Mouse (Mus musculus) adipocyte (in vitro differentiated cells): ENCODE data around the gene Mob2.

Experiments
- DNase-seq: peaks from one replicate; pipeline ENCODE4 v3.0.0-alpha.2; 2016; ENCODE audit warnings: low spot score

The Mob2 gene

DNA sequence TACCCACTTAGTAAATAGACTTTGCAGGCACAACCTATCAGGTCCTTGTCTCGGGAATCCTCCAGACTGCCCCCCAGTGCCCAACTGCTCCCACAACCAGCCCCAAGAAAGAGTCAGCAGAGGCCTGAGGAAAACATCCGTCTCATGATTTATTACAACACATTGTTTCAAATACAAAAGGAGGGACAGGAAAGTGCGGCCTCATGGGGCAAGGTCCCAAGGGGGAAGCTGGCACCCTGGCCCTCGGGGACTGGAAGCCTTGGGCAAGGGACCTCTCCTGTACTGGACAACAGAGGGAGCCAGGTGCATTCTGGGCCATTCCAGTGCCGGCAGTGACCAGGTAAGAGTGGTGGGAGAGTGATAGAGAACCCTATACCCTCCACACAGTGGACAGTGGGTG is 18.5 kb upstream of the Mob2 start:
- no peak for DNase-seq

DNA sequence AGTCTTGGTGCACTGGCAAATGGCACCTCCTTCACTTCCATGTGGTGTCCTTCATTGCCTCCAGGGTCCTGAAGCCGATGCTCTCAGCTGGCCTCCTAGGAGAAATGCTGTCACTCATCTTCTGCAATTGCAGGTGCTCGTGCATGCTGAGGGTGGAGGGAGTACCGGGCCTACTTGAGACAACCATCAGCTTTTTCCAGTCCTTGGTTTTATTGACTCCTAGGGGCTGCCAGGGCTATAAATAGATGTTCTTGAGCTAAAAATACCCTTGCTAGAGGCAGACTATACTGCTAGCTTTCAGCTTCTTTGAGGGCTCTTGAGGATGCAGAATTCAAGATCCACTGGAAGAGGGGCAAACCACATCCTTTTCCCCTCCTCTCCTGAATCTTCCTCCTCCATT is 16.3 kb upstream of the Mob2 start:
- DNase-seq = no peak

DNA sequence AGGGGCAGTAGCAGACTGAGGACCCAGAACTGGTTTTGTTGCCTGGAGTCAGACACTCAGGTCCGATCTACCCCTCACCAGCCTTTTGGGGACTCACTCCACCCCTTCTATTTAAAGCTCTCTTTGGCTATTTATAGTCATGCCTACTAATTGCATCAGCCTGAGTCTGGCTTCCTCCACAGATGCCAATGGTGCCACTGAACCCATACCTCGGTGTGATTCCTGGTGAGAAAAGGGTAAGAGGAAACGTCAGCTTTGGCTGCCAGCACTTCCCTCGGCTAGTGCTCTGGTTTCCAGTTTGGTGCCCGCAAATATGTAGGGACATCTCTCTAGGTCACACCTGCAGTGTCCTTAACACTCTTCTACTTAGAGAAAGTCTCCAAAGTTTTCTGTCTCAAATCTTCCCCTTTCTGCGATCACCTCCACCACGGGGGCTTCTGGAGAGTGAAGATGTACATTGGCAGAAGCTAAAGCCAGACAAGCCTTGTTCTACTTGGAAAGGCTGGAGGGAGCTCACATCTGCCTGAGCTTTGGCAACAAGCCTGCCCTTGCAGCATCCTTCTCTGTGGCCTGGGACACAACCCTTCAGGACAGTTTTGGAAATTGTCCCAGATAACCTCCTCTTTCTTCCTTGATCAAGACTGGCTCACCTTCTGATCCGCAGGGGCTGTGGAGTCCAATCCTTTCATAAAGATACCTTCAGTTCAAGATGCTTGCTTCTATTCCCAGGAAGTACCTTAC is 13.5 kb upstream of the Mob2 start:
- no peak for DNase-seq

DNA sequence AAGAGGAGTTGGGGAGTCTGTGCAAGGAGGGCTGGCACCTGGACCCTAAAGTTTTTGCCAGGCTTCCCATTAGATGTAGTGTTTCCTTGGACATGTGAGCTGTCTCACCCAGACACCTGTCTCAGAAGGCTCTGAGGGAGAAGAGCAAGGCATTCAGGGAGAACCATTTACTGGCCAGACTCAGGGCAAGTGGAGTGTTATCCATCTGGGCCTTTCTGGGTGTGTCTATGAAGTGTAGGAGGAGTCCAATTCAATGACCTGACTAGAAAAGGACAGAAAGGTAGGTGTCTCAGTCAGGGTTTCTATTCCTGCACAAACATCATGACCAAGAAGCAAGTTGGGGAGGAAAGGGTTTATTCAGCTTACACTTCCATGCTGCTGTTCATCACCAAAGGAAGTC is 10.9 kb upstream of the Mob2 start:
- DNase-seq = no peak

DNA sequence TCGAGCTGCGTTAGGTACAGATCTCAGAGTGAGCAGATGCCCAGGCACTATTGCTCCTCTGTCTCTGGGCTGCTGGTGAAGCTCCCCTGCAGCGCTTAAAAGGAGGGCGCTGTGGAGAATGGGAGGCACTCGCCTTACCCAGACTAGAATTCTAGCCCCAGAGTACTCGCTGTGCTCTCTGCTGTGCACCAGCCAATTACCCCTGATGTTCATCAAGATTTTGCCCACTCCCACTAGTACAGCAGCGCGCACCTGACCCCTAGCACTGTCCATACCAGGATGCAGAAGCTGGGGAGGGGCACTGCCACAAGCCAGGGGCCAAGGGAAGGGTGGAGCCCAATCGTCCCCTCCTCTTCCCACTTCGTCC is 10.3 kb upstream of the Mob2 start:
- DNase-seq = no peak

DNA sequence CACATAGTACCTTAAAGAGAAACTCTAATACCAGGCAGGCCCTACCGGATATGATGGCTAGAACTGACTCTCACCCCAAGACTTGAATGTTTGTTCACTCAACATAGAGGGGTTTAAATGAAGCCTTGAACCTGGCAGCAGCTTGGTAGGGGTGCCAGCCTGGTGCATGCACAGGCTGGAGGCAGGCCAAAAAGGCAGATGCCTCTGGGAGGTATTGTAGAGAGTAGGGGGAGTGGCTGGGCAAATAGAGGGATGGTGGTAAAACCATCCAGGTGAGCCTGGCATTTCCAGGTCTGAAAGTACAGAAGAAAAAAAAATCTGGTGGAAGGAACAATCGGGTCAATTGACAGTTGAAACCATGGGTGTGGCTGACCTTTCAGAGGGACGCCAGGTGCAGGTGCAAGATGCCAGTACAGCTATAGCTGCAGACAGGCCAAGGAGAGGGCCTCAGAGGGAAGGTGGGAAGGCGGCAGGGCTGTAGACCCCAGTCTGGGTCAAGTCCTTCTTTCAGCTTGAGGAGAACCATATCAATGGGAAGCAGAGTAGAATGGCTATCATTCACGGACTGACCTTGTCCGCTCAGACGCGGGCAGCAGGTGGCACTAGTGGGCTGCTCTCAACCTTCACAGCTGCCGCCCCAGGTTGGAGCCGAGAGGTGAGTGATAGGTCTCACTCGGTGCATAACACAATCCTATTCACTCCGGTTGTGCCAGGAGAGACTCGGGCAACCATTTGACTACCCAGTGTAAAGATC is 9.8 kb upstream of the Mob2 start:
- peak; percentile 43 for DNase-seq

DNA sequence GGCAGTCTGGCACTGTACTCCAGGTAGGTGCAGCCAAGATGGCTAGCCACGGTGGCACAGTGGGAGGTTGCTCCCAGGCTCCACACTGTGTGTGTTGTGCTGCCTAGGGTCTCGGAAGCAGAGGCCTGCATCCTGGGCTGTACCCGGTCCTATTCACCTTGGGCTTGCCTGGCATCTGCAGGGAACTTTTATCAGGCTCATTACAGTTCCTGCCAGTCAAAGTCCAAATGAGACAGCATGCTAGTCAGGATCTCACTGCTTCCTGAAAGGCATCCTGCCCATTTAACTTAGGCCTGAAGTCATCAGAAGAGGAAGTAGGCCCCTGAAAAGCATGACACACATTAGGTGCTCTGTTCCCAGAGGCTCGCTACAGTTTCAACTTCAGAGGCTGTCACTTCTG is 7.6 kb upstream of the Mob2 start:
- no peak for DNase-seq

DNA sequence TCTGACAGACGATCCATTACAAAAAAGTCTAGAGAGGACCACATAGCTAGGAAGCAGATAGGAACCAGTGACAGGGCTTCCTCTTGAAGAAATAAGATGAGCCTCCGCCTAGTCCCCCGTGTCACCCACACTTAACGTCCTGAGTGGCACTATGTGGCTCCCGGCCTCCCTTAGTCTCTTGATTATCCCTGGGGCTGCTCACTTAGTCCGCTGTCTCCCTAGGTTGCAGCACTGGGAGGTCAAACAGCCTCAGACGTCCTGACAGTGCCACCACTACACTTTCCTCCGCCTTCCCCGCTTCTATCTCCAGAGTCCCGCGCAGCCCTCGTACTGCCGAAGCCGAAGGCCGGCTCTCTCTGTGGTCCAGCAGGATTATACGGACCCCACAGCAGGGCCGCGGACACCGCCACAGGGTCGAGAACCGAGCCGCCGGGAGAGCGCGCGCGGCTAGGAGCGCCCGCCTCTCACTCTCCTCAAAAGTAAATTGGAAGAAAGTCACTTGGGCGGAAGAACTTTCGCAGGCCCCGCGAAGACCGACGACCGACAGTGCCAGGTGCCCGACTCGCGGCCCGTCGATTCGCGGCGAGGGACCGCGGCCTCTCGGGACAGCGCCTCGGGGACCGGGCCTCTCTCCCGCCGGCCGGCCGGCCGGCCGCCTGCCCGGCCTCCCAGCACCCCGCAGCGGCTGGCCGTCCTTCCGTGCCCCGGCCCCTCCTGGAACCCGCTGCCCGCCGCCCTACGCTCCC is 507 bp downstream of the Mob2 start:
- peak; percentile 20 for DNase-seq

DNA sequence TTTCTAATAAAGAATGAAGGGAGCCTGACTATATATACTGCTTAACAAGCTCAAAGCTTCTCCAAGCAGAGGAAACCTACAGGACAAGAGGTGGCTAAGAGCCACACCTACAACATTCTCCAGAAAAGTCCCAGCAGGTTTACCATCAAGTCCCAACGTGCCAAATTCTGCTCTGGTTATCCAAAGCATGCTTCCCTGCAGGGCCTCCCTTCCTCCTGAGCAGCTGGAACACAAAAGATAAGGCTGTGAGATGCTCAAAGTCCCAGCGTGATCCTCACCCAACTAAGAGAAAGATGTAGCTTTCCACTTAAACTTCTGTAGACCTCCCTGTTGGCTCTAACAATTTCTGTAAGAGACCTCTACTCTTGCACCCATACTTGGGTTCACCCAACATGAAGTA is 1.8 kb downstream of the Mob2 start:
- no peak for DNase-seq

DNA sequence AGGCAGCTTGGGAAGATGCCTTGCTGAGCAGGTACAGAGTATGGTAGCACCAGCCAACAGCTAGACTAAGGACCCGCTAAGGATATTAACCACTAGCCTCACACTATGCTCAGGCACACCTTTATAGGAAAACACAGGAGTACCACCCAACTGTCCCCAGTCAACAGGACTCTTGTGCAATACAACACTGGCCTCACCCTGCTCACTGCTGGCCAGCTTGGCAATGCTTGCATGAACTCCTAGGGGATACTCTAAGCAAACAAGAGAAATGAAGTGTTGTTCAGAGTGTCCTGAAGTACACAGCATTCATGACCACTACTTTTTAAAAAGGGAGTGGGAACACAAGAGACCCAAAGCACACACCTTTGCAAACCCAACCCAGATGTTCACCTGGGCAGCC is 3.7 kb downstream of the Mob2 start:
- peak; percentile 15 for DNase-seq

DNA sequence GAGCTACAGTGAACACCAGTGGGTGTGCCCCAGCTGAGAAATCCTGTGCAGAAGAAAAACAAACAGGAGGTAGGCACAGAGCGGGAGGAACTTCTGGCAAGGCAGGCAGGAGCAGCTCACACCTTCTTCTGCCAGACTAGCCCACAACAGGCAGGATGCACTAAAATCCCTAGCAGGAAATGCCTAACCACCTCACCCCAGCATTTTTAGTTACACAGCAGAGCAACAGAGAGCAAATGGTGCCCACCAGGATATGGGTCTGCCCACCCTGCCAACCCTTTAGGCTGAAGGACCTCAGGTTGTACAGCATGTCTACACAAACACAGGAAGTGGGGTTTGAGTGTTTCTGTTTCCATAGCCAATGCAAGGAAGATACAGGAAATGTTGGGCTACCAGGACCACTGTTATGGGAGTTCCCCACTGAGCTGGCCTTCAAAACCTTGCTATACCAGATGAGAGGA is 4.2 kb downstream of the Mob2 start:
- DNase-seq = no peak

DNA sequence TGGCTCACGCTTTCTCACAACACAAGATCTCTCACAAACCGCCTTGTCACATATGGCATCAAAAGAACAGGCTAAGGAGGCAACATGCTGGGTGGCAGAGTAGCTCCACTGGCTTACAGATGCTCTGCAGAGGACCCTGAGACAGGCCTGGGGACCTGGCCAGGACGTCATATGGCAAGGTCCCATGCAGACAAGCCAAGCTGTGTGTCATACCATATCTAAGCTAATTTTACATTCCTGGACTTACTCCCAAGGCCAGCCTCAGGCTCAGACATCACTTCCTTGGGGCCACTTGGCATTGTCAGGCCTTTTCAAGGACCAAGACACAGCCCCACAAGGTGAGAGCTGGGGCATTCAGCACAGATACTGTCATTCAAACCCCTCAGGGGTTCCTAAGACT is 5.4 kb downstream of the Mob2 start:
- DNase-seq = no peak

DNA sequence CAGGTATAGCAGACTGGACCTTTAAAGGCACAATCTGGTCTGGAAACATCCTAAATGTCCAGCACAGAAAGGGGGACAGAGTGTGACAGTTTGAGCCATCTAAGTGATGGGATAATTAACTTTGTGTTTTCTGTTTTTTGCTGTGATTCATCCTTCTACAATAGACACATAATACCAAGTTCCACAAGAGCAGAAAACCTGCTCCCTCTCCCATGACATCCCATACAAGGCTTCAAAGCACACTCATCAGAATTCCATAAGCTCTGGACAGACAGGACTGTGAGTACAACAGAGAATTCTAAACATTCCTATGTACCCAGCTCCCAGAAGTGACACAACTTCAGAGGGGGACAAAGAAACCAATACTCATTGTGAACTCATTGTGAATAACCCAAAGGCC is 10.3 kb downstream of the Mob2 start:
- DNase-seq = no peak

DNA sequence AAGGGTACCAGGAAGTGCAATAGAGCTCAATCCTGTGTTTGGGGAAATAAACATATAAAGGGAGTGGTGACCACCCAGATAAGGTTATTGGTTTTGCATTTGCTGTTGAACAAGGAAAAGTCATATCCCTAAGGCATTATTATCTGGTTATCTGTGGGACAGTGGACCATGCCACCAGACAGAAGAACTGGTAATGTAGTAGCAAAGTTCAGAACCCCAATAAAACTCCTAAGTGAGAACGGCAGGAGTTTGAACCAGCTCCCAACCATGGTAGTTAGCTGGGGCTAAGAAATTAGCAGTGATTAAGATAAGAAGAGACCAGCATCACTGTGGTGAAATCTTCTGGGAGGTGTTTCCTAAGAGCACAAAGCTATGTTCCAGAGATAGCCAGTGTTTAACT is 14.9 kb downstream of the Mob2 start:
- no peak for DNase-seq

DNA sequence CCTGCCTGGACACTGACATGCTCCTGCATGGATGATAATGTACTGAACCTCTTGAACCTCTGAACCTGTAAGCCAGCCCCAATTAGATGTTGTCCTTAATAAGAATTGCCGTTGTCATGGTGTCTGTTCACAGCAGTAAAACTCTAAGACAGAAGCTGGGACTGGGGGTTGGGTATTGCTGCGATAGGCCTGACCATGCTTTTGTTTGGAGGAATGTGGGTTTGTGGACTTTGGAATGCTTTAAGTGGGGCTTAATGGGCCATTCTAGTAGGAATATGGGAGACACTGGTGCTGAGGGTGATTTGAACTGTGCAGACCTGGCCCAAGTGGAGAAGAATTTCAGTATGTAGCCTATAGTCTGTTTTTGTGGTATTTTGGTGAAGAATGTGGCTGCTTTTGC is 15.5 kb downstream of the Mob2 start:
- DNase-seq = no peak

DNA sequence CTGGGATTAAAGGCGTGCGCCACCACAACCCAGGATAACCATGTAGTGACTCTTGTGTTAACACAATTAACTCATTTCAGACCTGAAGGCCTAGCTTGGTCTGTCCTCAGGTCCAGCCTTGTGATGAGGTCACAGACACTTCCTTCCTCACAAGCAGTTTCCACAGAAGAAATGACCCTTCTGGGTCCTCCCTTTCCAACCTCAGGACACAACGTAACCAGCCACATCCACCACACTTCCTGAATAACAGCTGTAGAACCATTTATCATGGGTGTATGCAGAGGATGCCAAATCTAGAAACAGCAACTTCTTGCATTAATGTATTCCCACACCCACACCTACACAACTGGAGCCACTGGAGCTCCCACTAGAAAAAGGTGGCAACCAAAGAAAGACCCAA is 20.1 kb downstream of the Mob2 start:
- no peak for DNase-seq

DNA sequence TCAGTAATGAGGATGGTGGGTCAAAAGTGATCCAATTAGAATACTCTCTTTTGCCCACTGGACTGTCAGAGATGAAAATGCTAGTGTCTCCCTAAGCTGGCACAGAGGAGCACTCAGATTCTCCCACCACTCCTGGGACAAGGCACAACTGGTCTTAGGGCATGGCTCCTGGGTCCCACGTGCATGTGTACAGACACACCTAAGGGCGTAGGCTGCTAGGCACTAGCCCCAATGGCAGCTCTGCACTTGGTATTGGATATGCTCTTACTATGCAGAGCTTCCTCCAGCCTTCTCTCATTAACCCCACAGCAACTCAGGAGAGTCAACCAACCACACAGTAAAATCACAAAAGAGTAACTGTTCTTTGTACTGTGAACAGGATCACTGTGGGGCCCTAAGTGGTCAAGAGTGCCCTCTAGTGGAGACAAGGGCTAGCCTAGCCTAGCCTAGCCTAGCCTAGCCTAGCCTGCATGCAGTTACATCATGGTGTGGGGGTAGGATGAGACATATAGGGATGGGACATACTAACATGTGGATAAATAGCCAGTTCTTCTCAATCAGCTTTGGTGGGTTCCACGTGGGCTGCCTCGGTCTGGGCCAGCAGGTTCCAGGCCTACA is 23.2 kb downstream of the Mob2 start:
- DNase-seq = peak; percentile 32

DNA sequence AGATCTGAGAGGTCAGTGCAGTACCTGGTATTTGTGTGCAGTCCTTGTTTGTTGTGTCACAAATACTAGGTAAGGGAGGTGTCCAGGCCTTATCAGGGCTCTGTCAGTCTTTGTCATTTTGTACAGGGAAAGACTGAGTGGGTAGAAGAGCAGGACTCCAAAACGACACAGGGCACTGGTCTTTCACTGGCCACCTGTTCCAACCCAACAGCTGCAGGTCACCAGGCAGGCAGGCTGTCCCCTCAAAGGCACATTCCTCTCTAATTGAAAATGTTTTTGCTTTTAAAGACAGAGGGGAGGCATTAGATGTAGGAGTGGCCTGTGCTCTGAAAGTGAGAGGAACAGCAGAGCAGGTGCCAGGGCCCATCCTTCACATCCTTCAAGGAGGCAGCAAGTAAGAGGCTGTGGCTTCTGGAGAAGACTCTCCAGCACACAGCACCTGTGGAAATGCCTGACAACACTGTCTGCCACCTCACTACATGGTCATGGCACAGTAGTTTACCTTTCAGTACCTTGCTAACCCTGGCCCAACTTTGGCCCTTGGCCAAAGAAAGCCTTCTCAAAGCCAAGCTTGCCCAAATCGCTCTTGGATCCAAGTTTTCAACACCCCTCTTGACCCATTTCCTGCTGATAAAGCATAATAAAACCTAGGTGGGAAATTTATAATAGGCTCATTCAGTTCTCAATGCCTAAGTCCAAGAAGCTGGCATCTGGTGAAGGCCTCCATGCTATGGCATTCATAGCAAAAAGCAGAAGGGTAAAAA is 25.6 kb downstream of the Mob2 start:
- DNase-seq = no peak

DNA sequence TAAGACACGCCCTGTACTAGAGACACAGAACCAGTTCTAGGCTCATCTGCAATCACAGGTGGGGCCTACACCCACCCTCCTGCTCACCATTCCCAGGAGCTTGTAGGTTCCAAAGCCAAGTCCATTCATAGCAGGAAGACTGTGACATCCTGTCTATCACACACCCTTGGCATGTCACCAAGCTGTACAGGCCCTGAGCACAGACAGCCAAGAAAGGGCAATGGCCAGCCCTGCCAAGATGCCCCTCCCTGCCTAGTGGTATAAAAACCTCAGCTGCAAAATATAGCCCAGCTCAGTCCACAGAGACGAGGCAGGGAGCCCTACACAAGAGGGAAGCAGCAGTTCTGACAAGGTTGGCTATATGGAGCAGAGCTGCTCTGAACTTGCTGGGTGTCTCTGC is 26.7 kb downstream of the Mob2 start:
- DNase-seq = peak; percentile 19

DNA sequence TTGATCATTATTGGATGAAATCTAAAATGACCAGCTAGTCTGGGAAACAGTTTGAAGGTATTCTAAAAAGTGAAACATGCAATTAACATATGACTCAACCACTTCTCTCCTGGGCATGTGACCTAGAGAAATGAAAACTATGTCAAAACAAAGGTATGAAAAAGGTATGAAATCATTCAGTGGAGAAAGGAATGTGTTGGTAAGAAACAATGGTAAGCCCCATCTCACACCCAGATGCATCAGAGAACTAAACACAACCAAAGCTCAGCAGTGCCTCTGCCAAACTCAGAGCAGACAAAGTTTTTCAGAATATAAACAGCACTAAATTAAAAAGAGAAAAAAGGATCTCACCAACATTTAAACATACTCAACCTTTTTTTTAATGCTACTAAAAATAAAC is 30.8 kb downstream of the Mob2 start:
- no peak for DNase-seq

DNA sequence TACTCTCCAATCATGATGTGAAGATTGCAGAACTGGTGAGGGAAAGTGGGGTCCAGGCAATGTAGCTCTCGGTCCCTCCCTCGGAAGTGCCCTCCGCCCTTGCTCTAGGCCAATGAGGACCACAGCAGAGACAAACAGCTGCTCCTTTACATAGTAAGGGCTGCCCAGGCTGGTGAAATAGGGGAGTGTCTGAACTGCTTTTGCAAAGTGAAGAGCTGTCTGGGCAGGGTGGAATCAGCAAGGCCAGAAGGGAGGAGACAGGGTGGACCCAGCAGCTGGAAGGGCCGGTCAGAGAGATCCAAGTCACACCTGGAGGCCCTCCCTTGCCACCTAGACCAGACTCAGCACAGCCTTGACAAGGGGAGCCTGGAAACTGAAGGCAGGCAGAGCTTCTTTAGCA is 34.9 kb downstream of the Mob2 start:
- DNase-seq = no peak

DNA sequence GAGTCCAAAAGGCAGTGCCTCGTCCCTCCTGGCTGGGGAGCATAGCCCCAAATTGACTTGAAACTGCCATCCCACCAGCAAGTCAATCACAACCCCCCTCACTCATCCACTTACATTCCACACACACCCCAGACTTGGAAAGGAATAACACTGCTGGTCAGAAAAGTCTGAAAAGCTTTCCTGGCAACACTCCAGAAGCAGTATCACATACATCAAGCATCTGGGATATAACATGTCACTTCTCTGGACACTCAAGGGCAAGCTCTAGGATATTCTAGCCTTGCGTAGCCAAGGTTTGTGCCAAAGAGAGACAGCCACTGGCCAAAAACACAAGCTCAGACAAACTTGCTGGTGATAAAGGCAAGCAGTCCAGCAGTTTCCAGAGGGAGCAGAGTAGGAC is 35.7 kb downstream of the Mob2 start:
- no peak for DNase-seq
